Mouse (Mus musculus) CH12.LX (cell line): Measurements from ENCODE around the gene 1700017B05Rik.
A peak's percentile ranks its signal among the peaks of the same experiment; 100 is the strongest.

Experiments
- CHD2 ChIP-seq: IDR thresholded peaks from 2 replicates; pipeline ENCODE4 v1.6.1; 2011; ENCODE audit warnings: low read length, improper control_type of control experiment
- CTCF ChIP-seq, 2 experiments: IDR thresholded peaks in 1 of 2; conservative IDR thresholded peaks in 1 of 2; 2 replicates each; pipeline ENCODE4 v1.5.1; 2011 to 2012; ENCODE audit warnings: low read depth in 2 of 2, low read length in 2 of 2, improper control_type of control experiment in 1 of 2, inconsistent platforms in 1 of 2, mild to moderate bottlenecking in 1 of 2, moderate library complexity in 1 of 2
- E2F4 ChIP-seq: IDR thresholded peaks from 2 replicates; pipeline ENCODE4 v1.6.1; 2011; ENCODE audit warnings: low read depth, low read length, improper control_type of control experiment; ENCODE audit not compliant: insufficient replicate concordance

GRCm38 (mm10) chr9:57220356-57220755 lies 42.1 kb downstream of the 1700017B05Rik start:
- TF ChIP-seq E2F4 = no peak
- TF ChIP-seq CTCF (conservative IDR thresholded peaks at IDR 0.05 in 1 of 2, IDR thresholded peaks at IDR 0.05 in 1 of 2; ENCODE audit: low read depth in 2 of 2, low read length in 2 of 2) = peak; percentile 66 to 76; a peak in 3 of 4 replicates
- TF ChIP-seq CHD2 = no peak
